Mouse (Mus musculus) layer of hippocampus, adult 18-20 months (tissue): ENCODE data around the gene AI661453. TPM values are rescaled to one million over a fixed set of nuclear protein-coding genes. Genes with fewer than 3 reads are reported as not detected.

Source experiments
- total RNA-seq, 2 experiments: library from RNA; stranded (reverse); gene quantifications; 2 replicates each; pipeline ENCODE4 v1.2.3; 2021

Gene AI661453
- total RNA-seq, 2 experiments from 2014 or later, result 0.52 to 0.58 TPM

Other genes starting within 250 kb of the AI661453 start
- gene Mrps10, start 67.7 kb upstream of the AI661453 start, total RNA-seq, result 10 to 100 TPM; 27.7 to 29.5 TPM
- gene Guca1b, start 51.2 kb upstream of the AI661453 start, total RNA-seq, result 1 to 10 TPM; 1.4 to 1.6 TPM
- under 1 TPM in 1 of 2 experiments, not detected in 1; 0.53 TPM for gene Guca1a, start 36.0 kb upstream of the AI661453 start, total RNA-seq
- gene 1700001C19Rik, start 761 bp downstream of the AI661453 start, total RNA-seq, result not detected
- gene Taf8, start 65.7 kb downstream of the AI661453 start, total RNA-seq, result 10 to 100 TPM; 19.1 to 23.9 TPM
- gene Ccnd3, start 68.4 kb downstream of the AI661453 start, total RNA-seq, result 10 to 100 TPM; 43.4 to 43.6 TPM
- 10 to 100 TPM; 19.4 to 19.5 TPM for gene Bysl, start 174.9 kb downstream of the AI661453 start, total RNA-seq
- gene Med20, start 175.0 kb downstream of the AI661453 start, total RNA-seq, result 10 to 100 TPM; 33.4 to 36.9 TPM
- 1 to 10 TPM; 4.2 to 5.8 TPM for gene Gm20517, start 175.0 kb downstream of the AI661453 start, total RNA-seq
- gene Usp49, start 194.1 kb downstream of the AI661453 start, total RNA-seq, result 10 to 100 TPM in 1 of 2 experiments, 1 to 10 TPM in 1; 9.7 to 10.8 TPM